ENCODE assay signal across 8 mouse cellular contexts in genomic region chr3:109171070-109171778, GRCm38 (mm10). TPM values are rescaled to one million over a fixed set of nuclear protein-coding genes. Genes with fewer than 3 reads are reported as not detected.
DNase-seq lines count a peak whose midpoint lies in the region; ATAC-seq and TF ChIP-seq lines count a peak whose summit lies in the region.

No protein-coding gene starts in this region.

- WGBS in embryonic facial prominence, embryonic 12.5 days = 26% methylated on average over 15 of the region's 15 CpGs
- 24% methylated on average over 15 of the region's 15 CpGs for WGBS in heart, postnatal 0 days
- WGBS in liver, embryonic 11.5 days = 28% methylated on average over 15 of the region's 15 CpGs
- 34% methylated on average over 15 of the region's 15 CpGs for WGBS in neural tube, embryonic 11.5 days
- WGBS in stomach, postnatal 0 days = 30% methylated on average over 15 of the region's 15 CpGs

- H3K4me2 ChIP-seq in embryonic facial prominence, embryonic 12.5 days (replicated peaks) = no peak overlapping the region
- H3K4me2 ChIP-seq in heart, postnatal 0 days (ENCODE audit: low read depth, low read length) = peak overlapping the region; percentile 16; the same call in 1 of the 2 replicates
- no peak overlapping the region for H3K4me2 ChIP-seq in liver, embryonic 11.5 days
- no peak overlapping the region for H3K4me2 ChIP-seq in neural tube, embryonic 11.5 days (ENCODE audit: low read depth)
- no peak overlapping the region for H3K4me2 ChIP-seq in stomach, postnatal 0 days (replicated peaks; ENCODE audit: low read depth)

- H3K9me3 ChIP-seq in embryonic facial prominence, embryonic 12.5 days = no peaks in the 10 kb centered on the region
- no peaks in the 10 kb centered on the region for H3K9me3 ChIP-seq in heart, postnatal 0 days (replicated peaks; ENCODE audit: control insufficient read depth, low read length)
- H3K9me3 ChIP-seq in liver, embryonic 11.5 days (ENCODE audit: control insufficient read depth, low read length) = no peaks in the 10 kb centered on the region
- no peaks in the 10 kb centered on the region for H3K9me3 ChIP-seq in neural tube, embryonic 11.5 days (ENCODE audit: control insufficient read depth, low read length)
- H3K9me3 ChIP-seq in stomach, postnatal 0 days (ENCODE audit: control insufficient read depth, low read length) = no peaks in the 10 kb centered on the region

- TF ChIP-seq CTCF in heart, postnatal 0 days (IDR thresholded peaks at IDR 0.05; ENCODE audit: low read depth) = peak; percentile 87
- peak; percentile 92 for TF ChIP-seq CTCF in stomach, postnatal 0 days (IDR thresholded peaks at IDR 0.05; ENCODE audit: low read depth)

- H3K4me1 ChIP-seq in embryonic facial prominence, embryonic 12.5 days = no peaks in the 10 kb centered on the region
- H3K4me1 ChIP-seq in heart, postnatal 0 days (ENCODE audit: control insufficient read depth, insufficient read depth) = 0 out of 2 replicates have a peak, but pooled peaks cover 3% of the 10 kb centered on the region
- no peaks in the 10 kb centered on the region for H3K4me1 ChIP-seq in liver, embryonic 11.5 days (replicated peaks; ENCODE audit: control insufficient read depth, insufficient read depth, low read length)
- no peaks in the 10 kb centered on the region for H3K4me1 ChIP-seq in neural tube, embryonic 11.5 days (ENCODE audit: control insufficient read depth, insufficient read depth, low read length)
- no peaks in the 10 kb centered on the region for H3K4me1 ChIP-seq in stomach, postnatal 0 days (replicated peaks; ENCODE audit: control insufficient read depth, insufficient read depth)

- H3K27me3 ChIP-seq in embryonic facial prominence, embryonic 12.5 days = no peaks in the 10 kb centered on the region
- no peaks in the 10 kb centered on the region for H3K27me3 ChIP-seq in heart, postnatal 0 days (ENCODE audit: control insufficient read depth, insufficient read depth, low read length)
- no peaks in the 10 kb centered on the region for H3K27me3 ChIP-seq in liver, embryonic 11.5 days (replicated peaks; ENCODE audit: control insufficient read depth, insufficient read depth, low read length)
- H3K27me3 ChIP-seq in neural tube, embryonic 11.5 days (ENCODE audit: control insufficient read depth, insufficient read depth, low read length) = no peaks in the 10 kb centered on the region
- no peaks in the 10 kb centered on the region for H3K27me3 ChIP-seq in stomach, postnatal 0 days (ENCODE audit: control insufficient read depth, insufficient read depth, low read length)

- peak; percentile 70 to 80 for DNase-seq in adrenal gland, postnatal 36 days
- peak; percentile 62 for DNase-seq in heart, postnatal 0 days (ENCODE audit: low spot score)
- DNase-seq in kidney, postnatal 14 days = peak; percentile 75
- DNase-seq in liver, embryonic 11.5 days (ENCODE audit: low spot score) = peak; percentile 42
- peak; percentile 76 for DNase-seq in neural tube, embryonic 11.5 days (ENCODE audit: low spot score)
- peak; percentile 38 for DNase-seq in stomach, postnatal 0 days (ENCODE audit: low spot score)

- H3K36me3 ChIP-seq in embryonic facial prominence, embryonic 12.5 days = peaks cover 4% of the 10 kb centered on the region
- H3K36me3 ChIP-seq in heart, postnatal 0 days (replicated peaks; ENCODE audit: control insufficient read depth, insufficient read depth, low read length) = peaks cover 7% of the 10 kb centered on the region
- no peaks in the 10 kb centered on the region for H3K36me3 ChIP-seq in liver, embryonic 11.5 days (ENCODE audit: control insufficient read depth, insufficient read depth, low read length)
- H3K36me3 ChIP-seq in neural tube, embryonic 11.5 days (ENCODE audit: control insufficient read depth, insufficient read depth, low read length) = no peaks in the 10 kb centered on the region
- peaks cover 6% of the 10 kb centered on the region for H3K36me3 ChIP-seq in stomach, postnatal 0 days (ENCODE audit: control insufficient read depth, insufficient read depth, low read length)

- ATAC-seq in CD4-positive, CD25-positive, alpha-beta regulatory T cell, adult 4 months = peak; percentile 85
- peak; percentile 57; the same call in 1 of the 2 replicates for ATAC-seq in embryonic facial prominence, embryonic 12.5 days (ENCODE audit: insufficient number of reproducible peaks, insufficient read depth, low FRiP score, low TSS enrichment)
- peak; percentile 55; the same call in 1 of the 2 replicates for ATAC-seq in heart, postnatal 0 days (ENCODE audit: insufficient read depth, low read depth)
- ATAC-seq in liver, embryonic 11.5 days (replicated peaks; ENCODE audit: low FRiP score) = no peak
- peak; percentile 69; the same call in 1 of the 2 replicates for ATAC-seq in neural tube, embryonic 11.5 days (ENCODE audit: insufficient read depth, low FRiP score, low TSS enrichment)
- ATAC-seq in stomach, postnatal 0 days (ENCODE audit: low FRiP score, low TSS enrichment) = peak; percentile 65; the same call in 1 of the 2 replicates

- no peak overlapping the region for H3K27ac ChIP-seq in embryonic facial prominence, embryonic 12.5 days
- H3K27ac ChIP-seq in heart, postnatal 0 days (ENCODE audit: low read depth) = no peak overlapping the region
- no peak overlapping the region for H3K27ac ChIP-seq in liver, embryonic 11.5 days (ENCODE audit: low read depth, low read length)
- no peak overlapping the region for H3K27ac ChIP-seq in neural tube, embryonic 11.5 days (ENCODE audit: low read depth, low read length)
- no peak overlapping the region for H3K27ac ChIP-seq in stomach, postnatal 0 days (replicated peaks)

- no peak overlapping the region for H3K9ac ChIP-seq in embryonic facial prominence, embryonic 12.5 days
- no peak overlapping the region for H3K9ac ChIP-seq in heart, postnatal 0 days (replicated peaks; ENCODE audit: low read depth, low read length)
- H3K9ac ChIP-seq in liver, embryonic 11.5 days (ENCODE audit: low read depth, low read length) = no peak overlapping the region
- no peak overlapping the region for H3K9ac ChIP-seq in neural tube, embryonic 11.5 days (ENCODE audit: low read length)
- no peak overlapping the region for H3K9ac ChIP-seq in stomach, postnatal 0 days (ENCODE audit: low read length)

- TF ChIP-seq EP300 in heart, postnatal 0 days (IDR thresholded peaks at IDR 0.05; ENCODE audit: low read depth) = no peak
- no peak for TF ChIP-seq EP300 in stomach, postnatal 0 days (optimal IDR thresholded peaks at IDR 0.05)

- no peak overlapping the region for H3K4me3 ChIP-seq in embryonic facial prominence, embryonic 12.5 days
- no peak overlapping the region for H3K4me3 ChIP-seq in heart, postnatal 0 days (ENCODE audit: low read depth, low read length)
- no peak overlapping the region for H3K4me3 ChIP-seq in liver, embryonic 11.5 days (ENCODE audit: low read depth, low read length)
- H3K4me3 ChIP-seq in neural tube, embryonic 11.5 days (ENCODE audit: low read depth, low read length) = no peak overlapping the region
- H3K4me3 ChIP-seq in stomach, postnatal 0 days (ENCODE audit: low read depth, low read length) = no peak overlapping the region

RNA-seq across cellular contexts. Expression of gene Slc25a24, which starts 48.3 kb away (rescaled TPM):
- 10 to 100 TPM; 14.0 to 16.8 TPM for polyA plus RNA-seq in CD4-positive, CD25-positive, alpha-beta regulatory T cell, adult 4 months (2017; shearing (Covaris generic))
- 10 to 100 TPM; 58.7 to 78.0 TPM for total RNA-seq in adrenal gland, postnatal 36 days (2021)
- polyA plus RNA-seq in embryonic facial prominence, embryonic 12.5 days (2016; fragmentation: Nextera tagmentation; extraction: Ambion mirVana) = 49.0 and 52.5 TPM in 2 replicates
- 12.0 and 25.0 TPM in 2 replicates for total RNA-seq in heart, postnatal 0 days (2014; rRNA removed; ENCODE audit: low replicate concordance)
- polyA plus RNA-seq in heart, postnatal 0 days (2015; fragmentation: Nextera tagmentation; extraction: Ambion mirVana) = 9.8 and 11.1 TPM in 2 replicates
- polyA plus RNA-seq in liver, embryonic 11.5 days (2014; fragmentation: Nextera tagmentation; extraction: Ambion mirVana) = 16.2 and 19.9 TPM in 2 replicates
- 31.0 and 33.5 TPM in 2 replicates for polyA plus RNA-seq in neural tube, embryonic 11.5 days (2014; fragmentation: Nextera tagmentation; extraction: Ambion mirVana)
- 22.4 and 24.0 TPM in 2 replicates for polyA plus RNA-seq in stomach, postnatal 0 days (2015; fragmentation: Nextera tagmentation; extraction: Ambion mirVana)
